Mouse (Mus musculus): Measurements from ENCODE around the gene Gm29427.
"Not testable (repeated sequence)": the region's sequence is repeated elsewhere in the genome, so short reads cannot be mapped to it uniquely, and the experiment has no call there.

Gene Gm29427

DNA sequence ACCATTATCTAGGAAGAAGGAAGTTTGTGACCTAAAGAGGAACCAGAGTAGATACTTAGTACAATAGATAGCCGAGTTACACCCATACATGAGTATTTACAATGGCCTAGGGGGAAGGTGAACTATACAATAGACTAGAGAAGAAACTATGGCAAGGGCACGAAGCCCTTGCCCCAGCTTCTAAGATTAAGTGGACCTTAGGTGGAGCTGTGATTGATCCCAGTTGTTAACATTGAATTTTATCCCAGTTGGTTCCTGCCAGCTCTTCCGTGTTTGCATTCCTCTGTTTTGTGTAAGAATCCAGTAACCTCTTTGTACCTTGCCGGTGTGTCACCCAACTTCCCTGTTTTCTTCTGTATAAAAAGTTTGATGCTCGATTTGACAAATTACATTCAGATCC, 52.0 kb downstream of the Gm29427 start:
- not testable (repeated sequence) for DNase-seq (ENCODE audit: extremely low spot score, low spot score)

DNA sequence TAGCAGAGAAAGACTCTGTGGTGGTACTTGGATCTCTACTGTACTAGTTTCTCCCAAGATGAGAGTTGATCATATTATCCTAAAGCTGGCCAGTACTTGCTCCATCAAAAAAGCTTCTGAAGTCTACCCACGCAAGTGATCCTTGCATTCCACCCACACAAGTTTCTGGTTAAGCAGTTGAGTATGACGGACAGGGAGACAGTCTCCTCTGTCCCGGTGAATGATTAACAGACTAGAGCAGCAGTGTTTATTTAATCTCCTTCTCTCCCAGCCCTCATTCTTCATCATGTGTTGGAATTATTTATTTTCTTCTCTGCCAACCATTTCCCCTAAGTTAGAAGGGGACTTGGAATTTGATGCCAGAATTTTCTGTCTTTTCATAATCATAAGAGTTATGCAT, 54.1 kb downstream of the Gm29427 start, which contains the start of gene C4bp:
Gene C4bp (minus strand): TSS at position 179 of the 400 bp plus-strand sequence.
- DNase-seq (ENCODE audit: extremely low spot score, low spot score): no peak

DNA sequence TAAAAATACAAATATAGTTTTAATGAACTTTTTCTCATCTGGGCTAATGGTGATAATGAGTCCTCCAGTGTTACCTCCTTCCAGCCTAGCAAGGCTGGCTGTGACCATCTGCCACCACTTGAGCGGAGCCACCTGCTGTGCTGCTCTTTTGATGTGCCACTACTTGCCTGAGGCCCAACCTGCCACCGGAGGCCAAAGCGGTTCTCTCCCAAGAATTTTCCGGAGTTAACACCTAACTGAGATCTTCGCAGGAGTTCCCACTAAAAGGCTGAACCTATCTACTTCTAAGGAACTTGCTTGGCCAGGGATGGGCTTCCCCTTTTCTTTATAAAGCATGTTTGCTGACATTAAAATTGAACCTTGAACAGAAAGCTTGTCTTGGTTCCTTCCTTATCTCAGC, 56.0 kb downstream of the Gm29427 start:
- DNase-seq (ENCODE audit: extremely low spot score, low spot score): not testable (repeated sequence)

DNA sequence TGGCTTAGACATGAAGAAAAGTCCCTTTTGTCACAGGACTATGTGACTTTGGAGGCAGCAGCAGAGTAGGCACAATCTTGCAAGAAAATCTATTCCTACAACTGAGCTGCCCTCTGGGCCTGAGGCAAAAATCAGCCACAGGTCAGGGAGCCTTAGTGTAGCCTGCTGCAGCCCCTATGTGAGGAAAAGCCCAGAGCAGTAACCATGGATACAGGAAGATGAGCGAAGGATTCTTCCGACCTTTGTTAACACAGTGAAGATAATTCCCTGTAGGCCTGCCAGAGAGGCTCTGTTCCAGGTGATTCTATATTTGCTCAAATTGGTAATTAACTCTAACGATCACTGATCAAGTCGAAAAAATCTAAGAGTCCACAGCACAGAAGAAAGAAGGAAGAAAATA, 71.5 kb downstream of the Gm29427 start:
- no peak for DNase-seq (ENCODE audit: extremely low spot score, low spot score)

DNA sequence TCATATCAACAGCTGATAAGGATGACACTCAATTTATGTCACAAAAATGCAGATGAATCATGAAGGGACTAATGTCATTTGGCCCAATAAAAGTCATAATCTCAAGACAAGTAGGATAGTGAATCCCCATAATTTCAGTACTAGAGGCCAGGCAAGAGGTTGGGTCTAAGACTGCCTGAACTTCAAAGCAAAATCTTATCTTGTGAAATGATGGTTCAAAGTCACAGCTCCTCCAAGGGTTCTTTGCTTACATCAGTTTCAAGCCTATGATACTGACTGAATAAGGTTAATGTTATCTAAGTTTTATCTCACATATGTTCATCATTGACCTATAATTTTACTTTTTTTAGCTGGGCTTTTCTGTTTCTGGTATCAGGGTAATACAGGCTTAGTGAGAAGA, 74.6 kb downstream of the Gm29427 start:
- DNase-seq (ENCODE audit: extremely low spot score, low spot score): no peak

DNA sequence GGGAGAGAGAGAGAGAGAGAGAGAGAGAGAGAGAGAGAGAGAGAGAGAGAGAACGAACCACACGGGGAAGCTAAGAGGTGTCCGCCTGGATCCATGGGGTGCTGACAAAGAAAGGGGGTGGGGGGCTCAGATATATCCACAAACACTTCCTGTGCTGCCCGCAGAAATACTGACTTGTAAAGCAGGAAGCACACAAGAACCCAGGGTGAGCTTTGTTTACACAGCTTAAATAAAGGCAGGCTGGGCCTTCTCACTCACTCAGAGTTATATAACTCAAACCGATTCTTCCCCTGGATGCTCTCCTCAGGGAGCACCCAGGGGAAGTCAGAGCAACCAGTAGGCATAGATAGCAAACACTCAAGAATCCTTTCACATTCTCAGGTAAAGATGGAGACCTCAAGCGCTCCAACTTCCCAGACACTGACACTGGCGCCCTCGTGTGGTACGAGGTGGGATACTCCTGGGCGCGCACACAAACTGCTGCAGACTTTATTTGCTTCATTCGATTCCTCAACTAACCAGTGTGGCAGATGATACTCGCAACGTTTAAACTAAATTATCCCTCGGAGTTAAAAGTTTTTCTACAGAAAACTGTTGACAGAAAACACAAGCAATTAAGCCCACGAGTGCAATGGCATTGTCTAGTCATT, 81.7 kb downstream of the Gm29427 start:
- DNase-seq (ENCODE audit: extremely low spot score, low spot score): peak; percentile 78

DNA sequence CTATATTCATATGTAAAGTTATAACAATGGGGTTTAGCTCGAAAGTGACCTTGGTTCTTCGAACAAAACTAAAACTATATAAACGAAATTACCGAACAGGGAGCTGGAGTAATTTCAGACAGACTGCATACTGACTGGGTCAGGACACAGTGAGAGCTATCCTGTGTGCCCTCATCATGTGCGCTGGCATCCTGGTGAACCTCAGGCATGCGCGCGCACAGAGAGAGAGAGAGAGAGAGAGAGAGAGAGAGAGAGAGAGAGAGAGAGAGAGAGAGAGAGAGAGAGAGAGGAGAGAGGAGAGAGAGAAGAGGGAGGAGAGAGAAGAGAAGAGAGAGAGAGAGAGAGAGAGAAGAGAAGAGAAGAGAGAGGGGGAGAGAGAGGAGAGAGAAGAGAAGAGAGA, 82.3 kb downstream of the Gm29427 start:
- no peak for DNase-seq (ENCODE audit: extremely low spot score, low spot score)

DNA sequence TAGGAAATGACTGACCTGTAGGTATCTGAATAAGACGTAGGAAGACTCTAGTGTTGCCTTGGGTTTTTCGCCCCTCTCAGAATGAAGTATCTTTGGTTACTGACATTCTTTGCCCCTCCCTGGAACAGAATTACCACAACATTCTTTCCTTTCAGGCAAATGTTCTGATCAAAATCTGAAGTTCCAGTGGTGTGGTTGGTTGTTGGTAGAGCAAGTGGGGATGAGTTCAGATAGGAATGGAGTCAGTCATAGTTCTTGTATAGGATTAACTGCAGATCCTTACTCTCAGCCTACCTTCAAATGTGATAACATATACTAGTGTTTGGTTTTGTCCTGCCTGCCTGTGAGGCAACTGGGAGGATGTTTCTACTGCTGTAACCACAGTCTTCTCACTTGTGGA, 86.1 kb downstream of the Gm29427 start, which contains the start of gene Zp3r:
Gene Zp3r (minus strand): TSS at position 101 of the 400 bp plus-strand sequence.
- DNase-seq (ENCODE audit: extremely low spot score, low spot score): no peak
